Mouse (Mus musculus): ENCODE measurements around the gene Smad3.

GRCm38 (mm10) chr9:63658970-63659371 lies 98.8 kb downstream of the Smad3 start:
- TF ChIP-seq CTCF (IDR thresholded peaks at IDR 0.05; ENCODE audit: borderline replicate concordance, extremely low read depth, insufficient read depth, insufficient read length): no peak
- TF ChIP-seq POLR2A (IDR thresholded peaks at IDR 0.05; ENCODE audit: borderline replicate concordance, extremely low read depth, insufficient read depth, insufficient read length, poor library complexity, severe bottlenecking): no peak

Data from brain, embryonic 14.5 days (tissue).